Mouse (Mus musculus): Measurements from ENCODE around the gene Elf2. TPM values are rescaled to one million over a fixed set of nuclear protein-coding genes. Genes with fewer than 3 reads are reported as not detected.

Gene Elf2
- total RNA-seq, 2 experiments from 2014 or later = 25.5 to 26.1 TPM

GRCm38 (mm10) chr3:51203906-51204305 lies 136.6 kb downstream of the Elf2 start:
- intact Hi-C loops (cut with DNase I) = no loop called here
- DNase-seq (ENCODE audit: low spot score in 2 of 2) = no peak

Small RNA genes lying within 50 kb of the gene (microRNA-seq; reads per million reads assigned to microRNA genes)
- gene Gm24282 = 0 reads per million in 2 experiments

Other genes with a start within 250 kb of the Elf2 start
- 10 to 100 TPM; 51.0 to 52.6 TPM for gene Noct, start 116.2 kb downstream of the Elf2 start, total RNA-seq (2021)
- not detected for gene Mgarp, start 56.1 kb upstream of the Elf2 start, total RNA-seq (2021)
- 100 to 1,000 TPM; 343 to 354 TPM for gene Ndufc1, start 68.3 kb upstream of the Elf2 start, total RNA-seq (2021)
- 10 to 100 TPM; 39.8 to 46.5 TPM for gene Naa15, start 74.5 kb upstream of the Elf2 start, total RNA-seq (2021)
- 10 to 100 TPM; 21.1 to 21.7 TPM for gene Rab33b, start 143.3 kb upstream of the Elf2 start, total RNA-seq (2021)
- 10 to 100 TPM; 76.1 to 80.7 TPM for gene Setd7, start 220.2 kb upstream of the Elf2 start, total RNA-seq (2021)